Mouse (Mus musculus): ENCODE measurements around the gene Fndc8. TPM values are rescaled to one million over a fixed set of nuclear protein-coding genes. Genes with fewer than 3 reads are reported as not detected.
"Not testable (repeated sequence)": the region's sequence is repeated elsewhere in the genome, so short reads cannot be mapped to it uniquely, and the experiment has no call there.

Fndc8 gene
- polyA plus RNA-seq, 2 experiments = 0.04 to 0.07 TPM

- Histone ChIP-seq H3K27me3 (ENCODE audit: control insufficient read depth, insufficient read depth, low read length) (no peaks in the 10 kb centered on the region; the same call in 1 of the 2 replicates), H3K9ac (replicated peaks) (no peak overlapping the region), H3K4me1 (replicated peaks; ENCODE audit: control insufficient read depth in 2 of 2, insufficient read depth in 2 of 2, low read length in 1 of 2) (no peaks in the 10 kb centered on the region), H3K4me2 (ENCODE audit: low read depth) (no peak overlapping the region), H3K36me3 (replicated peaks; ENCODE audit: control insufficient read depth, insufficient read depth, low read depth) (no peaks in the 10 kb centered on the region), H3K9me3 (ENCODE audit: control insufficient read depth, low read length) (no peaks in the 10 kb centered on the region), H3K4me3 (ENCODE audit: insufficient read depth in 1 of 2, low read depth in 2 of 2, low read length in 2 of 2) (no peak overlapping the region), H3K27ac (no peak overlapping the region)
- no peak for DNase-seq (ENCODE audit: low read depth in 3 of 3, low spot score in 3 of 3)
- TF ChIP-seq EP300 (IDR thresholded peaks at IDR 0.05; ENCODE audit: low read depth) = no peak
- no peak for TF ChIP-seq CTCF (IDR thresholded peaks at IDR 0.05; ENCODE audit: low read depth)
- no peak for ATAC-seq (ENCODE audit: insufficient read depth)
- WGBS (ENCODE audit: insufficient replicate concordance) = 53% methylated on average over 4 of the region's 4 CpGs
Measured at GRCm38 (mm10) chr11:82921691-82922090, 29.8 kb downstream of the Fndc8 start.

DNA sequence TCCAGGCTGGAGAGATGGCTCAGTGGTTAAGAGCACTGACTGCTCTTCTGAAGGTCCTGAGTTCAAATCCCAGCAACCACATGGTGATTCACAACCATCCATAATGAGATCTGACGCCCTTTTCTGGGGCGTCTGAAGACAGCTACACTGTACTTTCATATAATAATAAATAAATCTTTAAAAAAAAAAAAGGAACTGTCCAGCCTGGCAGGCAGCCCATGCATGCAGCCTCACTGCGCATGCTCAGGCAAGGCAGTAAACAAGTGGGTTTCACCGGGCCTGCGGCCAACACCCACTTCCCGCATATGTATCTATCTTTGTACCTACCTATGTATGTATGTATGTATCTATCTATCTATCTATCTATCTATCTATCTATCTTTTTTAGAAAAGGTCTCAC lies 32.0 kb downstream of the Fndc8 start:
- not testable (repeated sequence) for H3K27ac ChIP-seq; H3K9me3 ChIP-seq (ENCODE audit: control insufficient read depth, low read length); H3K36me3 ChIP-seq (replicated peaks; ENCODE audit: control insufficient read depth, insufficient read depth, low read depth); H3K9ac ChIP-seq (replicated peaks); DNase-seq (ENCODE audit: low read depth in 3 of 3, low spot score in 3 of 3); ATAC-seq (ENCODE audit: insufficient read depth); H3K4me1 ChIP-seq (replicated peaks; ENCODE audit: control insufficient read depth in 2 of 2, insufficient read depth in 2 of 2, low read length in 1 of 2); H3K4me3 ChIP-seq (ENCODE audit: insufficient read depth in 1 of 2, low read depth in 2 of 2, low read length in 2 of 2); H3K27me3 ChIP-seq (ENCODE audit: control insufficient read depth, insufficient read depth, low read length); H3K4me2 ChIP-seq (ENCODE audit: low read depth)
- 67% methylated on average over 6 of the region's 6 CpGs for WGBS (ENCODE audit: insufficient replicate concordance)

DNA sequence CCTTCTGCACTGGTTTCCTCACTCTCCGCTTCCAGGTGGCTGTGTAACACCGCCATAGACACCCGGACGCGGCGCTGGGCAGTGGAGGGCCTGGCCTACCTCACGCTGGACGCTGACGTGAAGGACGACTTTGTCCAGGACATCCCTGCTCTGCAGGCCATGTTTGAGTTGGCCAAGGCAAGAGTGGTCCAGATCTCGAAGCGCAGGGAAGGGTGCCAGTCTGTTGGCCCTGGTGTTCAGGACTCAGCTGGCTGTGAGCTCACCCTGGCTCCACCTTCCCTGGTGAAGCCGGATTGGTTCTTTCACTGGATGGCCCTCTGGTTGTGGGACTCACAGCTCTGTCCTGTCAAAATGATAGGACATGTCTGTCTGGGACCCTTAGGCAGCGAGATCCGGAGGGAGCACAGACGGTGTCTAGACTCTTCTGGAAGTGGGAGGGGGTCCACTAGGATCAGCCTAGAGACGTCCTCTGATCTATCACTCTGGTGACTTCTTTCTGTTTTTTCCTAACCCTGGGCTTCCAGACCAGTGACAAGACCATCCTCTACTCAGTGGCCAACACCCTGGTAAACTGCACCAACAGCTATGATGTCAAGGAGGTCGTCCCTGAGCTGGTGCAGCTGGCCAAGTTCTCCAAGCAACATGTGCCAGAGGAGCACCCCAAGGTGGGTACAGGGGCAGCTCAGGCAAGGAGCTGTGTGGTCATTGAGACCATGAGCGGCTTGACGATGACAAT lies 37.1 kb downstream of the Fndc8 start:
- Histone ChIP-seq H3K9me3 (ENCODE audit: control insufficient read depth, low read length) (no peaks in the 10 kb centered on the region), H3K9ac (replicated peaks) (no peak overlapping the region), H3K27me3 (ENCODE audit: control insufficient read depth, insufficient read depth, low read length) (peaks cover 59% of the 10 kb centered on the region), H3K36me3 (replicated peaks; ENCODE audit: control insufficient read depth, insufficient read depth, low read depth) (no peaks in the 10 kb centered on the region), H3K27ac (no peak overlapping the region), H3K4me1 (replicated peaks; ENCODE audit: control insufficient read depth in 2 of 2, insufficient read depth in 2 of 2, low read length in 1 of 2) (no peaks in the 10 kb centered on the region), H3K4me3 (ENCODE audit: insufficient read depth in 1 of 2, low read depth in 2 of 2, low read length in 2 of 2) (no peak overlapping the region), H3K4me2 (ENCODE audit: low read depth) (no peak overlapping the region)
- DNase-seq (ENCODE audit: low read depth in 3 of 3, low spot score in 3 of 3) (no peak), ATAC-seq (ENCODE audit: insufficient read depth) (no peak)
- TF ChIP-seq CTCF (IDR thresholded peaks at IDR 0.05; ENCODE audit: low read depth) (no peak), EP300 (IDR thresholded peaks at IDR 0.05; ENCODE audit: low read depth) (no peak)
- 36% methylated on average over 20 of the region's 20 CpGs for WGBS (ENCODE audit: insufficient replicate concordance)

DNA sequence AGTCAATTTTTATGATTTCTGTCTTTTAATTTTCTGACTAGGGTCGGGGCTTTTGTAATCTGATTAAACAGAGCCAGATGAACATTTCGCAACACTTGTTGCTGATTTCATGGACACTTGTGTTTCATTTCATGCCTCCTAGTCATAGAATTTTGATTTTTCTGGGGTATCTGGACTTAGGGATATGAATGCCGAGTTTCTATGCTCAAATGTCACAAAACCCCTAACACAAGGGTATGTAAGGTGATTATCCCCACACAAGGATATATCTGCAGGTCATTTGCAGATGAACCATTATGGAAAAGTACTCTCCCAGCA lies 37.7 kb downstream of the Fndc8 start:
- no peak for DNase-seq (ENCODE audit: low read depth in 3 of 3, low spot score in 3 of 3)
- Histone ChIP-seq H3K9me3 (ENCODE audit: control insufficient read depth, low read length) (no peaks in the 10 kb centered on the region), H3K27ac (no peak overlapping the region), H3K4me1 (replicated peaks; ENCODE audit: control insufficient read depth in 2 of 2, insufficient read depth in 2 of 2, low read length in 1 of 2) (no peaks in the 10 kb centered on the region), H3K36me3 (replicated peaks; ENCODE audit: control insufficient read depth, insufficient read depth, low read depth) (no peaks in the 10 kb centered on the region), H3K9ac (replicated peaks) (no peak overlapping the region), H3K4me2 (ENCODE audit: low read depth) (no peak overlapping the region), H3K4me3 (ENCODE audit: insufficient read depth in 1 of 2, low read depth in 2 of 2, low read length in 2 of 2) (no peak overlapping the region), H3K27me3 (ENCODE audit: control insufficient read depth, insufficient read depth, low read length) (peaks cover 63% of the 10 kb centered on the region)
- 31% methylated on average over 3 of the region's 3 CpGs for WGBS (ENCODE audit: insufficient replicate concordance)
- no peak for TF ChIP-seq EP300 (IDR thresholded peaks at IDR 0.05; ENCODE audit: low read depth)
- TF ChIP-seq CTCF (IDR thresholded peaks at IDR 0.05; ENCODE audit: low read depth) = no peak
- ATAC-seq (ENCODE audit: insufficient read depth) = no peak

GRCm38 (mm10) chr11:82930391-82930955 lies 38.5 kb downstream of the Fndc8 start:
- not testable (repeated sequence) for H3K9me3 ChIP-seq (ENCODE audit: control insufficient read depth, low read length); DNase-seq (ENCODE audit: low read depth in 3 of 3, low spot score in 3 of 3); H3K4me1 ChIP-seq (replicated peaks; ENCODE audit: control insufficient read depth in 2 of 2, insufficient read depth in 2 of 2, low read length in 1 of 2); H3K27ac ChIP-seq; ATAC-seq (ENCODE audit: insufficient read depth); H3K9ac ChIP-seq (replicated peaks); H3K36me3 ChIP-seq (replicated peaks; ENCODE audit: control insufficient read depth, insufficient read depth, low read depth)
- H3K27me3 ChIP-seq (ENCODE audit: control insufficient read depth, insufficient read depth, low read length) = peaks cover 64% of the 10 kb centered on the region
- H3K4me3 ChIP-seq (ENCODE audit: insufficient read depth in 1 of 2, low read depth in 2 of 2, low read length in 2 of 2) = peak overlapping the region in 1 of 2 experiments; percentile 6; a peak in 1 of 4 replicates
- WGBS (ENCODE audit: insufficient replicate concordance) = 2% methylated on average over 80 of the region's 85 CpGs
- 0 out of 2 replicates have a peak overlapping the region, but pooled peaks have one; percentile 6 for H3K4me2 ChIP-seq (ENCODE audit: low read depth)

GRCm38 (mm10) chr11:82931161-82931560 lies 39.2 kb downstream of the Fndc8 start:
- not testable (repeated sequence) for H3K9ac ChIP-seq (replicated peaks); H3K4me1 ChIP-seq (replicated peaks; ENCODE audit: control insufficient read depth in 2 of 2, insufficient read depth in 2 of 2, low read length in 1 of 2); H3K36me3 ChIP-seq (replicated peaks; ENCODE audit: control insufficient read depth, insufficient read depth, low read depth); H3K27ac ChIP-seq; ATAC-seq (ENCODE audit: insufficient read depth); DNase-seq (ENCODE audit: low read depth in 3 of 3, low spot score in 3 of 3); H3K9me3 ChIP-seq (ENCODE audit: control insufficient read depth, low read length)
- 3% methylated on average over 61 of the region's 63 CpGs for WGBS (ENCODE audit: insufficient replicate concordance)
- peak overlapping the region; percentile 52 for H3K4me2 ChIP-seq (ENCODE audit: low read depth)
- H3K27me3 ChIP-seq (ENCODE audit: control insufficient read depth, insufficient read depth, low read length) = peaks cover 71% of the 10 kb centered on the region
- peak overlapping the region in 1 of 2 experiments; percentile 40; a peak in 2 of 4 replicates for H3K4me3 ChIP-seq (ENCODE audit: insufficient read depth in 1 of 2, low read depth in 2 of 2, low read length in 2 of 2)

GRCm38 (mm10) chr11:82931671-82932450 lies 39.9 kb downstream of the Fndc8 start:
- H3K27me3 ChIP-seq (ENCODE audit: control insufficient read depth, insufficient read depth, low read length) = peaks cover 72% of the 10 kb centered on the region
- not testable (repeated sequence) for H3K9ac ChIP-seq (replicated peaks); H3K27ac ChIP-seq; DNase-seq (ENCODE audit: low read depth in 3 of 3, low spot score in 3 of 3); H3K36me3 ChIP-seq (replicated peaks; ENCODE audit: control insufficient read depth, insufficient read depth, low read depth); H3K4me1 ChIP-seq (replicated peaks; ENCODE audit: control insufficient read depth in 2 of 2, insufficient read depth in 2 of 2, low read length in 1 of 2); ATAC-seq (ENCODE audit: insufficient read depth); H3K9me3 ChIP-seq (ENCODE audit: control insufficient read depth, low read length)
- H3K4me2 ChIP-seq (ENCODE audit: low read depth) = peak overlapping the region; percentile 52
- WGBS (ENCODE audit: insufficient replicate concordance) = under 1% methylated on average over 115 of the region's 119 CpGs
- peak overlapping the region in 1 of 2 experiments; percentile 40; a peak in 3 of 4 replicates for H3K4me3 ChIP-seq (ENCODE audit: insufficient read depth in 1 of 2, low read depth in 2 of 2, low read length in 2 of 2)
